Mouse (Mus musculus) heart, postnatal 36 days (tissue): Measurements from ENCODE around the gene Rps21. TPM values are rescaled to one million over a fixed set of nuclear protein-coding genes. Genes with fewer than 3 reads are reported as not detected.
"Not testable (repeated sequence)": the region's sequence is repeated elsewhere in the genome, so short reads cannot be mapped to it uniquely, and the experiment has no call there.

Source experiments
- DNase-seq, 2 experiments: peaks; one replicate each; pipeline ENCODE4 v3.0.0; 2021 to 2022
- intact Hi-C: fragments of 180-260 bp; cut with DNase I; formaldehyde crosslinking; loops from one replicate; pipeline ENCODE4 v1.15.1; 2025
- total RNA-seq, 2 experiments: library from RNA; stranded (reverse); gene quantifications; 2 replicates each; pipeline ENCODE4 v1.2.3; 2021

Gene Rps21
- total RNA-seq, 2 experiments from 2014 or later: 500 to 574 TPM

DNA sequence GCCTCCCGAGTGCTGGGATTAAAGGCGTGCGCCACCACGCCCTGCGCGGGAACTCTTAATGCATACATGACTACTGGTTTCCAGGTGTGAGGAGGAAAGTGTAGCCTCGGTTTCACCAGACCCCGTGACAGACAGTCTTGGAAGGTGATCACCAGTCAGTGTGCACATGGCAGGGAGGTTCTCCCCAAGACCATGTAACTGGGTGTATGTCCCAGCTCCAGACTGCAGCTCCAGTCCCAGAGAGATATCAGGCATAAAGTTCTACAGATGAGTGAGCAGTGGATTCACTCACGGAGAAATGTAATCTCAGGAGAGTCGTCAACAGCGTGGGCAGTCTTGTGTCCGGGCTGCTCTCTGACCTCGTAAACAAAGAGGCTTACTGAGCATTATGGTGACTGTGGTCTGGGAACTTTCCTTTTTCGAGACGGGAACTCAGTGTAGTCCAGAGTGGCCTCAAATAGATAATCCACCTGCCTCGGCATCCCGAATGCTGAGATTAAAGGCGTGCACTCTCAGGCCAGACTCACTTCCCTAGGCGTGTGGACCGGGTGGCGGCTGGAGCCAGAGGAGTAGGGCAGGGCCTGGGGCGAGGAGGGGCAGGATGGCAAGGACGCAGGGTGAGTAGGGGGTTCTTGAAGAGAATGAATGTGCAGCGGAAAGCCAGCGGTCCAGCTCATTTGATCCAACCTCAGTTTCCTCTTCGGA lies 729 bp upstream of the Rps21 start:
- intact Hi-C loops: loop anchor here (5.0 kb wide), 1 partner anchor 139 kb away; the partner anchor contains the start of gene Osbpl2
- no peak for DNase-seq

GRCm38 (mm10) chr2:180257963-180258865 lies 1.0 kb downstream of the Rps21 start:
- no peak for DNase-seq
- intact Hi-C loops: loop anchor here (2.0 to 5.0 kb wide), 2 partner anchors 15 to 141 kb away; partner anchors contain the start of genes Cables2 and Osbpl2

DNA sequence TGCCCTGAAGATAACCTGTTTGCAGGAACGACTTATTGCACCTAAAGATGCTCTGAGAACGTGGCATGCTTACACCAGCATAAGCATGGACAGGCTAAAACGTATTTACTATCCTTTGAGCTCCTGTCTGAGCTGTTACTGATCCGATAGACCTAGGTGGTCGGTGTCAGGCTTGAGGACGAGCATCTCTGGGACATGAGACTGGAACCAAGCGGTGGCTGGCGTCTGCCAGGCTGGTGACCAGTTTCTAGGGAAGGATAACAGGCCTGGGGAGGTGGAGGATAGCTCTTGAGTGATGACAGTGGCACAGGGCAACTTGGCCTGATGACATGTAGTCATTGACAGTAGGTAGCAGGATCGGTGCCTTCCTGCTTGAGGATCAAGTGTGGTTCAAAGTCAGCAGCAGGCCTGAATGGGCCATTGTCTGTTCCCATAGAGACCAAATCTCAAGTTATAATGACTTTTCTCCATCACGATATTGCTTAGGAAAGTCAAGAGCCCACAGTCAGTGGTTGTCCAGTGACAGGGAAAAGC lies 1.8 kb downstream of the Rps21 start:
- intact Hi-C loops: loop anchor here (2.0 to 5.0 kb wide), 2 partner anchors 14 to 142 kb away; partner anchors contain the start of genes Cables2 and Osbpl2

GRCm38 (mm10) chr2:180259826-180260609 lies 2.8 kb downstream of the Rps21 start:
- intact Hi-C loops: loop anchor here (2.0 to 5.0 kb wide), 2 partner anchors 13 to 143 kb away; partner anchors contain the start of genes Cables2 and Osbpl2

More for the DNA sequence above, 1.8 kb downstream of the Rps21 start:
- DNase-seq: not testable (repeated sequence)

GRCm38 (mm10) chr2:180260610-180261480 lies 3.7 kb downstream of the Rps21 start:
- DNase-seq: no peak
- intact Hi-C loops: no loop called here

More at GRCm38 (mm10) chr2:180259826-180260609, 2.8 kb downstream of the Rps21 start:
- DNase-seq: not testable (repeated sequence)

- intact Hi-C loops: no loop called here
Measured at GRCm38 (mm10) chr2:180261901-180262300, 4.7 kb downstream of the Rps21 start.

DNA sequence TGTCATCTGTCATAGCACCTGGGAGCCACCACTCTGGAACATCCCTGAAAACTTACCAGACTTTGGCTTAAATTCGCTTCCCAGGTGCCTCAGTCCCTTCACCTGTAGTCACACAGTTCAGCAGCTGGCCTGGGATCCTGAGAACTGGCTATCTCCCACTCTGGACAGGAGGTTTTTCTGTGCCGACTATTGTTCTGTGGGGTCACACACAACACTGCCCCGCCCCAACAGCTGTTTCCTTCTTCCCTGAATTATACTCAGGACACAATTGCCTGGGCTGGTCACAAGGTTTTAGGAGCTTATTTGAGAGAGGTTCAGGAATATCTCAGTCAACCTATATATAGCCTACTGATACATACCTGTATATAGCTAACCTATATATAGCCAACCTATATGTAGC lies 5.3 kb downstream of the Rps21 start:
- peak in 1 of 2 experiments; percentile 45 for DNase-seq
- intact Hi-C loops: no loop called here

More at GRCm38 (mm10) chr2:180261901-180262300, 4.7 kb downstream of the Rps21 start:
- no peak for DNase-seq

DNA sequence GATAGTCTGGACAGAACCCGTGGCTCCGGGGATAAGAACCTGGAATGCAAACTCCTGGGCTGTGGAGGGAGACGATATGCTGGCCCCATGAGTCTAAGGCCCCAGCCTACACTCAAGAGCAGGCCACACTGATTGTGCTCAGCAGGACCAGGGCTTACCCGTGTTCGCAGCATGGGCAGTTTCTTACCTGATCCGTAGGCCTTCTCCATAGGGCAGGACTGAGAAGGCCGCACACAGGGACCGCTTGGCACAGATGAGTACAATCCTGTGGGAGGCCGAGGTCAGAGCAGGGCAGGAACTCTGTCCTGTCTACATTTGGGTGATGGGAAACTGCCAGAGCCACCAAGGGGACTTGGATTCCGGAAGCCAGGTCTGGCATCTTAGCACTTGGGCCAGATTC lies 5.7 kb downstream of the Rps21 start:
- DNase-seq: no peak
- intact Hi-C loops: no loop called here

GRCm38 (mm10) chr2:180267955-180268354 lies 10.8 kb downstream of the Rps21 start:
- DNase-seq: no peak
- intact Hi-C loops: no loop called here

DNA sequence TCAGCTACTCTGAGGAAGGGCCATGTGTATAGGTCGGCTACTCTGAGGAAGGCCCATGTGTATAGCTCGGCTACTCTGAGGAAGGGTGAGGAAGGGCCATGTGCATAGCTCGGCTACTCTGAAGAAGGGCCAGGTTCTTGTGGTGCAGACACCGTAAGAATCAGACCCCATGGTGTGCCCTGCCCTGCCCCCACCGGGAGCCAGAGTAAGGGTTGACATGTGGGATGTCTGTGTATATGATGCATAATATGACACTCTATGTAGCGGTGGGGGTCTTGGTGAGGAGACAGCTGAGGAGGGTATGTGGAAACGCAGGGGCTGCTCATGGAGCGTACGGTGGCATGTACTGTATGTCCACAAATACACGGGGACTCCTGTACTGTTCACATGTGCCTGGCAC lies 12.2 kb downstream of the Rps21 start:
- intact Hi-C loops: no loop called here
- DNase-seq: no peak

- no peak for DNase-seq
- intact Hi-C loops: loop anchor here (5.0 to 10.0 kb wide), 2 partner anchors 293 to 434 kb away; partner anchors contain the start of genes Dido1 and Taf4
Measured at GRCm38 (mm10) chr2:180270537-180271255, 13.5 kb downstream of the Rps21 start.

GRCm38 (mm10) chr2:180271804-180272395 lies 14.7 kb downstream of the Rps21 start:
- DNase-seq: no peak
- intact Hi-C loops: loop anchor here (2.0 to 10.0 kb wide), 3 partner anchors 13 to 433 kb away; partner anchors contain the start of genes Dido1 and Taf4

DNA sequence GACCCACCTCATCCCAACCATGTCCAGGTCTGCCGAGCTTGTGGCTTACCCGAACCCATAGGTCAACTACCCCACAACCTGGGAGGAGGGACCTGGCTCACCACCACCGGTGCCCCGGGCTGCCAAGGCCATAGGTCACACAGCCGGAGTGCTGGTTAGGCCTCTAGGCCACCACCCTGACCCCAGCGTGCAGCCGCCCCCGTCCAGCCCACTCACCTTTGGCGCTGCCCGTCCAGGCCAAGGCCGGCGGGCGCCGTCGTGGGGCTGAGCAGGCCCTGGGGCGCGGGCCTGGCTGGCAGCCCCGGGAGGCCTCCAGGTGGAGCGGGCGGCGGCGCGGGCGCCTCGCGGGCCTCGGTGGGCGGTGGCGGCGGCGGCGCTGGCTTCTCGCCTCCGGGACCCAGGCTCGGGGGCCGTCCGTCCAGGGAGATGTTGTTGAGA lies 15.7 kb downstream of the Rps21 start:
- no peak for DNase-seq
- intact Hi-C loops: loop anchor here (2.0 to 10.0 kb wide), 3 partner anchors 14 to 432 kb away; partner anchors contain the start of genes Dido1 and Taf4

DNA sequence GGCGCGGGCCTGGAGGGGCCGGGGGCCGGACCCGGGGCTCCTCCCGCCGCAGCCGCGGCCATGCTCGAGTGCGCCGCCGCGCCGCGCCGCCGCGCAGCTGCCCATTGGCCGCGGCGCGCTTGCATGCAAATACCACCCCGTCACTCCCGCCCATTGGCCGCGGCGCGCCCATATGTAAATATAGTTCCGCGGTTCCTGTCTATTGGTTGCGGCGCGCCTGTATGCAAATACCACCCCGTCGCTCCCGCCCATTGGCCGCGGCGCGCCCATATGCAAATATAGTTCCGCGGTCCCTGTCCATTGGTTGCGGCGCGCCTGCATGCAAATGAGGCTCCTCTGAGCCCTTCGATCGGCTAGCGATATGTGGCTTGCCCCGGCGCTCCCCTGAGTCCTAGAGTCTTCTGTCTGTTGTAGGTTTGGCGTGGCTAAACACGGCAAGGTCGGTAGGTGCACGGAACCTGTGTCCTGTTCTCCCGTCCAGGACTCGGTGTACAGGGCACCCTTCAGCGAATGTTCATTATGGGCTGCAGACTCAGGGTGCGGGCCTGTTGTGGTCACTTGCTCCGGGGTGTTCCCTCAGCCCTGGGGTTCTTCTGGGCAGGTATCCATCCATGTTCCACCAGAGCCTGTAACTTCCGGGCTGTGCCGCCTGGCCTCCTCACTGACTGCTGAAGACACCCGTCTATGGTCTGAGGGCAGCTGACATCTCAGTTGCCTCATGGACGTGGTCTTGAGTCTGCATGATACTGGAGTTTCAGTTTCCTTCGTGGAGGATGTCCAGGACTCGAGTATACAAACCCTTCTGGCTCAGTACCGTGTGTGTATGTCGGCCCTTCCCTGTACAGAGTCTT lies 16.4 kb downstream of the Rps21 start, which contains the start of gene Cables2:
Gene Cables2 (minus strand): TSS at position 103 of the 851 bp plus-strand sequence.
- intact Hi-C loops: loop anchor here (2.0 to 10.0 kb wide), 3 partner anchors 15 to 431 kb away; partner anchors contain the start of genes Dido1 and Taf4
- DNase-seq: peak; percentile 88

GRCm38 (mm10) chr2:180274523-180274922 lies 17.3 kb downstream of the Rps21 start:
- intact Hi-C loops: loop anchor here (5.0 to 10.0 kb wide), 2 partner anchors 297 to 430 kb away; partner anchors contain the start of genes Dido1 and Taf4
- no peak for DNase-seq

DNA sequence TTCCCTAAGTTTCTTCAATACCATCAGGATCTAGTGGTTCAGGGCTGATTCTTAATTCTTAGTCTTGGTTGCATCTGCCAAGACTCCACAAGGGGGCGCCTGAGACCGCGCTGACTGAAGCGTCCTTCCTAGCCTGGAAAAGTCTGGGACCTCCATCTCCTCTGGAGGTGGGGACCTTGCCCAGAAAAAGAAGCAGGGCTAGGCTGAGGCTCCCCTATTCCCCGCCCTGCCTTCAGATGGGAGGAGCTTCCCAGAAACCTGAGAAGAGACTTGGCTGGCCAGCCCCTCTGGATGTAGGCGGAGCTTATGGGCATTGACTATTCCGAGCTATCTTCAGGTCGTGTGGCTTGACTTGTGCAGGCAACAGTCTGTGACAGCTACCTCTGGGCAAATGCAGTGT lies 18.7 kb downstream of the Rps21 start:
- DNase-seq: peak; percentile 82 to 87
- intact Hi-C loops: loop anchor here (1.0 to 10.0 kb wide), 4 partner anchors 71 to 429 kb away; partner anchors contain the start of gene Dido1
